Mouse (Mus musculus) liver, postnatal 0 days (tissue): ENCODE results near the gene Rtel1.

Experiments
- CTCF ChIP-seq: sonication (generic); IDR thresholded peaks from 2 replicates; pipeline ENCODE4 v1.5.1; 2016; ENCODE audit warnings: antibody characterized with exemption, low read depth
- EP300 ChIP-seq: IDR thresholded peaks from 2 replicates; pipeline ENCODE4 v1.6.1; 2016; ENCODE audit warnings: antibody characterized with exemption, low read depth, mild to moderate bottlenecking

DNA sequence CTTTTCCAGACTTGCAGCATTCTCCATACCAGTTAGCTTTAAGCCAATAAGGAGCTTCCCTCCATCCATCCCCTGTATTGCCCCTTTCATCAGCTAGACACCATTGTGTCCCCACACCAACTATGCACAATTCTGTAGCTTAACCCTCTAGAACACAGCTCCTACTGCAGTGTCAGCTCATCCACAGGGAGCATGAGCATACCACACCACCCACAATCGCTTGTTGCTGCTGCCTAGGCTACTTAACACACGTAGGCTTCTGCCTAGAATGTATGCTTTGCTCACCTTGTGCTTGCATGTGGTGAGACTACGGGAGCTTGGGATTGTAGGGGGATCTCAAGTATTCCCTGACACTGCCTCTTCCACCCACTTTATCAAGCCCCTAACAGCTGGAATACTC is 37.2 kb downstream of the Rtel1 start:
- TF ChIP-seq EP300 (no peak), CTCF (no peak)
